Mouse (Mus musculus): ENCODE measurements at regions not wholly inside any gene's neighbourhood (a gene's known extent, or its start where the extent isn't known, plus 50 kb on each side); places are given as distances from the start of the nearest gene placed in this dataset.

DNA sequence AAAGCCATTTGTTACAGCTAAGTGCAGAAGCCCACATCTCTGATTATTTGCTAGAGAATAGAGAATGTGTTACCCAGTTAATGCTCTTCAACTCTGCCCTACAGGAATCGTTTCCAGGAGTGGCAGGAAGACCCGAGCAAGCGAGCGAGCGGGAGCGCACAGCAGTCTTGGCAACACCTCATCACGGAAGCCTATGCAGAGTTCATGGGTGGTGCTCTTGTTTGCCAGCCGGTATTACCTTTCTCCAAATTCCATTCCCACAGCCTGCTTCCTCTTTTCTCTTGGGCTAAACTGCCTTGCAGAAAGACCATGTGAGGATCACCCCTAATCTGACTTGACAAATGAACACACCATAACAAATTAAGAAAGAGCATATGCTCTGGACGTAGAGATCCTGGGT is 82.1 kb upstream of the Ssbp2 start:
- TF ChIP-seq CHD2 (IDR thresholded peaks at IDR 0.05; ENCODE audit: low read depth, low read length): no peak
- no peak for TF ChIP-seq HCFC1 (IDR thresholded peaks at IDR 0.05; ENCODE audit: borderline replicate concordance, insufficient read depth, low read length)
- TF ChIP-seq ZC3H11A (IDR thresholded peaks at IDR 0.05; ENCODE audit: borderline replicate concordance, low read depth, low read length): no peak
- TF ChIP-seq MAFK (IDR thresholded peaks at IDR 0.05; ENCODE audit: insufficient read depth, low read depth, low read length): no peak
- no peak for TF ChIP-seq ZNF384 (IDR thresholded peaks at IDR 0.05; ENCODE audit: low read depth, low read length)
